ENCODE assay signal across 10 mouse cellular contexts in the genomic region with DNA sequence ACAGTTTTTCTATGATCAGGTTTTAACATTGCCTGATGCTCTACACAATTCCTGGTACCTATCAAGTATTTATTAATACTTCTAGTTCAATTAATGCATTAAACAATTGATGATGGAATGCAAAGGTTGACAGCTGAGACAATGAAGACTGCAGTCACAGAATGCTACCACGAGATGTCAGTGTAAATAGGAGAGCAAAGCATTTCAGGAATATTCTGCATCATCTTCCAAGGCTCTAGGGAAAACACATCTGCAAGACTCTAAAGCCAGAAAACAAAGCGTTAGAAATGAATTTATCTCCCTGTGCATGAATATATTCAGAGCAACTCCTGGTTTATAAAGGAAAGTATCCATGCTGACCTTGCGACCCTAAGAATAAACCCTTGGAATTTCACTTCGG.
A peak's percentile ranks its signal among the peaks of the same experiment; 100 is the strongest.
DNase-seq lines count a peak whose midpoint lies in the region; ATAC-seq and TF ChIP-seq lines count a peak whose summit lies in the region.
"Had no signal": no experiment of that assay in that cellular context is flagged by ENCODE, and none has a peak within 500 bp of the region (broad histone marks: within the 10 kb centered on the region; RNA-seq: fewer than 3 reads in every experiment).

No protein-coding gene starts in this region.

- no peaks in the 10 kb centered on the region for H3K36me3 ChIP-seq in liver, postnatal 0 days (replicated peaks; ENCODE audit: insufficient read depth, low read length)
- H3K36me3 ChIP-seq in liver, embryonic 11.5 days (ENCODE audit: control insufficient read depth, insufficient read depth, low read length), result no peaks in the 10 kb centered on the region
- H3K36me3 ChIP-seq in hindbrain, postnatal 0 days (ENCODE audit: insufficient read depth, low read length), result no peaks in the 10 kb centered on the region

- ATAC-seq in liver, postnatal 0 days, result no peak
- ATAC-seq in liver, embryonic 11.5 days (replicated peaks; ENCODE audit: low FRiP score), result no peak
- ATAC-seq in hindbrain, postnatal 0 days, result no peak

- H3K4me1 ChIP-seq in liver, postnatal 0 days (ENCODE audit: insufficient read depth), result no peaks in the 10 kb centered on the region
- no peaks in the 10 kb centered on the region for H3K4me1 ChIP-seq in liver, embryonic 11.5 days (replicated peaks; ENCODE audit: control insufficient read depth, insufficient read depth, low read length)
- H3K4me1 ChIP-seq in hindbrain, postnatal 0 days (ENCODE audit: insufficient read depth, low read length), result no peaks in the 10 kb centered on the region

- no peak overlapping the region for H3K4me2 ChIP-seq in liver, postnatal 0 days (ENCODE audit: low read depth, low read length)
- H3K4me2 ChIP-seq in liver, embryonic 11.5 days, result no peak overlapping the region
- H3K4me2 ChIP-seq in hindbrain, postnatal 0 days (ENCODE audit: low read depth, low read length), result no peak overlapping the region

- DNase-seq in gastrocnemius, adult 18-20 months (ENCODE audit: low spot score), result peak; percentile 33
- no peak for DNase-seq in gastrocnemius, postnatal 10 days
- DNase-seq in liver, postnatal 0 days, result no peak
- DNase-seq in liver, embryonic 11.5 days (ENCODE audit: low spot score), result no peak
- peak; percentile 72 for DNase-seq in hindbrain, postnatal 0 days (ENCODE audit: low spot score)
- peak; percentile 24 for DNase-seq in skeletal muscle tissue, adult 2 months (ENCODE audit: low read depth, low spot score)
- no peak for DNase-seq in ovary, adult 18-20 months (ENCODE audit: low spot score)
- no peak for DNase-seq in urinary bladder, postnatal 10 days (ENCODE audit: low spot score)
- DNase-seq: thymus, postnatal 4 days had no signal

- no peak overlapping the region for H3K4me3 ChIP-seq in liver, postnatal 0 days (ENCODE audit: low read depth, low read length)
- no peak overlapping the region for H3K4me3 ChIP-seq in liver, embryonic 11.5 days (ENCODE audit: low read depth, low read length)
- H3K4me3 ChIP-seq in hindbrain, postnatal 0 days (ENCODE audit: low read length), result no peak overlapping the region
- H3K4me3 ChIP-seq: erythroblast, embryonic 14.5 days had no signal

- no peak for TF ChIP-seq EP300 in liver, postnatal 0 days (IDR thresholded peaks at IDR 0.05; ENCODE audit: low read depth)

- no peaks in the 10 kb centered on the region for H3K9me3 ChIP-seq in liver, postnatal 0 days (ENCODE audit: low read length)
- H3K9me3 ChIP-seq in liver, embryonic 11.5 days (ENCODE audit: control insufficient read depth, low read length), result no peaks in the 10 kb centered on the region
- H3K9me3 ChIP-seq in hindbrain, postnatal 0 days (ENCODE audit: low read length), result no peaks in the 10 kb centered on the region

- no peaks in the 10 kb centered on the region for H3K27me3 ChIP-seq in liver, postnatal 0 days (ENCODE audit: insufficient read depth, low read length)
- no peaks in the 10 kb centered on the region for H3K27me3 ChIP-seq in liver, embryonic 11.5 days (replicated peaks; ENCODE audit: control insufficient read depth, insufficient read depth, low read length)
- H3K27me3 ChIP-seq in hindbrain, postnatal 0 days (ENCODE audit: insufficient read depth, low read length), result no peaks in the 10 kb centered on the region

- no peak overlapping the region for H3K9ac ChIP-seq in liver, postnatal 0 days (replicated peaks)
- H3K9ac ChIP-seq in liver, embryonic 11.5 days (ENCODE audit: low read depth, low read length), result no peak overlapping the region
- H3K9ac ChIP-seq in hindbrain, postnatal 0 days (replicated peaks; ENCODE audit: low read length), result no peak overlapping the region

- peak; percentile 70 for TF ChIP-seq CTCF in liver, postnatal 0 days (IDR thresholded peaks at IDR 0.05; ENCODE audit: low read depth)
- TF ChIP-seq CTCF in hindbrain, postnatal 0 days (IDR thresholded peaks at IDR 0.05; ENCODE audit: low read depth), result peak; percentile 80

- no peak overlapping the region for H3K27ac ChIP-seq in liver, postnatal 0 days (ENCODE audit: low read depth)
- H3K27ac ChIP-seq in liver, embryonic 11.5 days (ENCODE audit: low read depth, low read length), result no peak overlapping the region
- H3K27ac ChIP-seq in hindbrain, postnatal 0 days, result no peak overlapping the region

- WGBS in liver, postnatal 0 days (ENCODE audit: insufficient replicate concordance), result 54% methylated on average over 4 of the region's 4 CpGs
- 54% methylated on average over 4 of the region's 4 CpGs for WGBS in liver, embryonic 11.5 days
- WGBS in hindbrain, postnatal 0 days, result 56% methylated on average over 4 of the region's 4 CpGs

Comparison
In these comparisons a context has a peak if more than half of its experiments do, and no peak if none do; other contexts are left out.
1. DNase-seq: peak in gastrocnemius, adult 18-20 months (single experiment), hindbrain, postnatal 0 days (single experiment) and skeletal muscle tissue, adult 2 months (single experiment); none in gastrocnemius, postnatal 10 days (single experiment), liver, postnatal 0 days (single experiment), liver, embryonic 11.5 days (single experiment), ovary, adult 18-20 months (single experiment) and urinary bladder, postnatal 10 days (single experiment).